Mouse (Mus musculus) left cerebral cortex, adult 9 months (tissue): ENCODE measurements around the gene Lgr4.
A peak's percentile ranks its signal among the peaks of the same experiment; 100 is the strongest.
"Not testable (repeated sequence)": the region's sequence is repeated elsewhere in the genome, so short reads cannot be mapped to it uniquely, and the experiment has no call there.

Experiments
- DNase-seq, 2 experiments: peaks; one replicate each; pipeline ENCODE4 v3.0.0; 2022; ENCODE audit warnings: low spot score in 2 of 2

Lgr4 gene

DNA sequence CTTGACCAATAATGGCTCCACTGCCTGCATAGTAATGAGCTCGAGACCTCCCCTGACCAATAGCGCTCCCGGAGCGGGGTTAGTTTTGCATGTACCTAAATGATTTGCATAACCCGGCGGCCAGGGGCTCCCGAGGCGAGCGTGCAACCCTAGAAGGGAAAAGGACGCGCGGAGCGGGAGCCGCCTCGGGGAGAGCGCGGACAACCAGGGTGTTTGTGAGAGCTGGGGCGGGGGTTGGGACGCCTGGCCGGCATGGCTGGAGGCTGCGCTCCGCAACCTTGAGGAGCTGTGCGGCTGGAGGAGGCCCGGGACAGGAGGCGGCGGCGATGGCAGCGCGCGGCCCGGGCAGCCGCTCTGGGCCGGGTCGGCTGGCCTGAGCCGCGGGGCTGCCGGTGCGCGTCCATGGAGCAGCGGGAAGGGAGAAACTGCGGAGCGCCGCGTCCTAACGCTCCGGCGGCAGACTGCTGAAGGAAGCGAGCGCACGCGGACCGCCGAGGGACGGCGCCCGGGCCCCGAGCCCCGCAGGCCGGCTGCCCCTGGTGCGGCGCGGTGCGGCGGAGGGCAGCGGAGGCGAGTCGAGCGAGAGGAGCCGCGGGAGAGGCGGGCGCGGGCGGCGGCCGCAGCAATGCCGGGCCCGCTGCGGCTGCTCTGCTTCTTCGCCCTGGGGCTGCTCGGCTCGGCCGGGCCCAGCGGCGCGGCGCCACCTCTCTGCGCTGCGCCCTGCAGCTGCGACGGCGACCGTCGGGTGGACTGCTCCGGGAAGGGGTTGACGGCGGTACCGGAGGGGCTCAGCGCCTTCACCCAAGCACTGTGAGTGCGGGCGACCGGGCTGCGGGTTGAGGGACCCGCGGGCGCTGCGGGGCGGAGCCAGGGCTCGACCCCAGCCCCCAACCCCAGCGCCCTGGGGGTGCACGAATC is at the start of gene Lgr4:
TSS of gene Lgr4 (plus strand) at position 152 of the 918 bp plus-strand sequence.
- peak; percentile 90 to 95 for DNase-seq

DNA sequence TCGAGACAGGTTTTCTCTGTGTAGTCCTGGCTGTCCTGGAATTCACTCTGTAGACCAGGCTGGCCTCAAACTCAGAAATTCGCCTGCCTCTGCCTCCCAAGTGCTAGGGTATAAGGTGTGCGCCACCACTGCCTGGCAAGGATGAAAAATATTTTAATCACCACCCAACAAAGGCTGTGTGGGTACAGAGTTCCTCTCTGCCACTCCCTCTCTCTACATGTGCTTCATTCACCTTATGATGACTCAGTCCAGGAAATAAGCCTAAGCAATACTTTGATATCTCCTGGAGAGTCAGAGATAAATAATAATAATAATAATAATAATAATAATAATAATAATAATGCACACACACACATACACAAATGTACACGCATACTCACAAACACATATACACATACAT is 38.0 kb upstream of the Lgr4 start:
- DNase-seq: not testable (repeated sequence)

DNA sequence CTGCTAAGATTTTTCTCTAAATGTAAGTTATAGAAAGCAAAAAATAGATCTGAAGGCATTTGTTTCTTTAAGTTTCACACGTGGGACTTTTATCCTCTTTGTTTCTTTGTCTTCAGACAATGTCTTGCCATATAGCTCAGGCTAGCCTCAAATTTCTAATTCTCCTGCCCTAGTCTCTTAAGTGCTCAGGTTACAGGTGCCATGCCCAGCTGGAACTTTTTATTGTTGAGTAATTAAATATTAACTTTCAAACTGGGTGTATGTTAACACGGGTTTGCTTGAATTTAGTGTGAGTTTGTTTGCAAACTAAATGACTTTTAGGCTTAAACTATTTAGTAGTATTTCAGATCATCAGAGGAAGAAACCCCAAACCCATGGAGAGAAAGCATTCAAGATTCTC is 36.3 kb upstream of the Lgr4 start:
- no peak for DNase-seq

DNA sequence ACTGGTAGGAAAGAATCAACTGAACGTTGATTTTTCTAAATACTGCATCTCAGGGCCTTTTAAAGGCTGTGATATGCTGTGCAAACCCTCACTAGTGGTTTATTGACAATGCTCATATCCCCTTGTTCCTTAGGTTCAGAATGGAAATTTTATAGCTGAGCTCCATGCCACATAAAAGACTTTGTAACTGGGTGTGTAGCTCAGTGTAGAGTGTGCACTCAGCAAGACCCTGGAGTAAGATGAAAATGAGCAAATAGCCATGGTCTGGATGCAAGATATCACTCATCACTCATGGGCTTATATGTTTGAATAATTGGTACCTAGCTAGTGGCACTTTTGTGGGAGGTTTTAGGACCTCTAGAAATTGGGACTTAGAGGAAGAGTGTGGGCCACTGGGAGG is 35.8 kb upstream of the Lgr4 start:
- DNase-seq: no peak

DNA sequence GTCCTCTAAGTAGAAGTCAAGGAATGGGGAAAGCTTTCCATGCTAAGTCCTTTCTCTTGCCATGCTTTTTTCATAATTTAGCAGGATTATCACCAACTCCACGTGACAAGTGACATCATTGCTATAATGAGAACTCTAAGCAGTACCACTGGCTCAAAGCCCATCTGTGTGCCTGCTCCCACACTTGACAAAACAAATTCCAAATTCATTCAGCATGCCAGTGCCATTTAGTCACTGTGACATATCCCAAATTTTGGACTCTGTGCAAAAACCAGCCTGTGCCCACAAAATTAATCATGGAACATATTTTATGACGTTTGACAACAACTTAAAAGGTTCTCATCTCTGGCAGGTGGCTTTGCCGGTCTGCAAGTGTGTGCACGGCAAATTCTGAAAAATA is 33.3 kb upstream of the Lgr4 start:
- DNase-seq: peak in 1 of 2 experiments; percentile 23

DNA sequence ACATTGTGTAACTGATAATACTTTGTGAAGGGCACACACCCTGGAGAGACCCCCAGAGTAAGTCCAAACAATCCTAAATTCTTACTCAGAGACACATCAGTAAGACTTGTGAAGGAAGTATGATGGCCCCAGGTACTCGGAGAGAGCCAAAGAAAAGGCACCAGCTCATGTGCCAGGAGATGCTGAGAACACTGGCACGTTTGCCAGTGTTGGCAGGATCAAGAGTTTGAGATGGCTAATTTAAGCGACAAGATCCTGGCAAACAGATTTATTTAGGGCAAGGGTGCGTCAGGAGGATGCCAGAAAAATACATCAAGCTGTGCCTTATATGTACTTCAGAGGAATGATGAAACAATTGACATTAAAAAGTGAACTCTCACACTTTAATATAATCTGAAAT is 32.9 kb upstream of the Lgr4 start:
- no peak for DNase-seq

DNA sequence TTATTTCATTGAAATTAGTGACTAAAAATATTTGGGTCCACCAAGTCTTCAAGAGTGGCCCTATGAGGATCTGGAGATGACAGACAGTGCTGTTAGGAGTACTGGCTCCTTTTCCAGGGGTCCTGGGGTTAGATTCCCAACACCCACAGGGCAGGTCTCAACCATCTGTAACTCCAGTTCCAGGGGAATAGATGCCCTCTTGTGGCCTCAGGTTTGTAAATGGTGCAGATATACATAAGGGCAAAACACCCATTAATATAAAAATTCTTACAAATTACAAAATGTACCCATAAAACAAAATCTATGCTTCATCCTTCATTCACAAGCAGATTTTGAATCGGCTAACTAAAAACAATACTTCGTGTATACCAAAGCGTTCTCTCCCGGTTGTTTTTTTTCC is 27.4 kb upstream of the Lgr4 start:
- DNase-seq: no peak

DNA sequence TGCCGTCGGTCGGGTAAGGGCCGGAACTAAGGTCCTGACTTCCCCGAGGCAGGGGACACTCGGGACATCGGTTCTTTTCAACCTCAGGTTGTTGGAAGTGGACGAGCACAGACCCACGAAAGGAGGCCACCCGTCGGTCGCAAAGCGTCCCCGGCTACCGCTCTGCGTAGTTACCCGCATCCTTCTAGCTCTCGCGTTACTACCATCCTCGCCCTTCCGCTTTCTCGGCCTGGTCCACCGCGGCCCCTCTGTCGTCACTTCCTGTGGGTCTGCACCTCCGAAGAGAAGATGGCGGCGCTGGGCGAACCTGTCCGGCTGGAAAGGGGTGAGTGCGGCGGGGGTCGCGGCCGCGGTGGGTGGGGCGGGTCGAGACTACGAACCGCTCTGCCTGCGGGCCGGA is 26.9 kb upstream of the Lgr4 start, which contains the start of gene Lin7c:
TSS of gene Lin7c (plus strand) at position 257 of the 400 bp plus-strand sequence.
- DNase-seq: peak; percentile 84 to 94

DNA sequence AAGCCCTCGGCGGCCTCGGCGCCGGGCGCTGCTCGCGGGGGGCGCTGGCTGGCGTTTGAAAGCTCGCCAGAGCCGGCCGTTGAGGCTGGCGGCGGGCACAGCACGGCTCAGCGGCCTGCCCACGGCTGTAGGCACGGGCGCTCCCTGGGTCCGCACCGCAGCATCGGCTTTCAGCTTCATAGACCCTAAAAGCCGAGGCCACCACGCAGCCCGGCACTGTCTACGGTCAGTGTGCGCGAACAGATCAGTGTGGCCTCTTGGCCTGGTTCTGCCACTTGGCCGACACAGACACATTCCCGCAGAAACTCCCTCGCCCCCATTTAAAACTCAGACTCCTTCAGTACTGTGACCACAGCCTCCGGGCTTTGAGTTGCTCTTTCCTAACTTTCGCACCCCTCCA is 26.4 kb upstream of the Lgr4 start:
- DNase-seq: no peak

DNA sequence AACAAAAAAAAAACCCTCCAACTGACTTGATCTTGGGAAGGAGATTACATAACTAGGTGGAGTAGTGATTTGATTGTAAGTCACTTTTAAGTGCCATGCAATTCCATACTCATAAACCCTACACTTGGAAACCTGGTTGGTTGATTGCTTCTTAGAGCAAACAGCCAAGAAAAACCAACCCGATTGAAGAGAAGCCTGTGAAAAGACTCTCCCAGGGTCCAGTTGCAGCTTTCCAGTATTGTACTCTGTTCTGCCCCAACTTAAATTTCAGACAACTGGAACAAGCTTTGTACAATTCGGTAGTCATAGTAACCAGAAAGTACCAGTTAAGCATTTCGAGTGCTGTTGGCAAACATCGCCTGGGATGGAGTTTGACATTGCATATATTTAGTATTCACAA is 26.0 kb upstream of the Lgr4 start:
- DNase-seq: no peak

DNA sequence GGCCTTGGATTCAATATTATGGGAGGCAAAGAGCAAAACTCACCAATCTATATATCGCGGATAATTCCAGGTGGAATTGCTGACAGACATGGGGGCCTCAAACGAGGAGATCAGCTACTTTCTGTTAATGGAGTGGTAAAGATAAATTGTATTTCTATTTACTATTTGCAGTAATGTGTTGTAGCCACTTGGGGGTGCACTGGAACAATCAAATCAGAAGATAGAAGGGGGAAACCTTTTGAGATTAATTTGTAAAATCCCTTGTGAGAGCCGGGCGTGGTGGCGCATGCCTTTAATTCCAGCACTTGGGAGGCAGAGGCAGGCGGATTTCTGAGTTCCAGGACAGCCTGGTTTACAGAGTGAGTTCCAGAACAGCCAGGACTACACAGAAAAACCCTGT is 21.1 kb upstream of the Lgr4 start:
- DNase-seq: no peak

DNA sequence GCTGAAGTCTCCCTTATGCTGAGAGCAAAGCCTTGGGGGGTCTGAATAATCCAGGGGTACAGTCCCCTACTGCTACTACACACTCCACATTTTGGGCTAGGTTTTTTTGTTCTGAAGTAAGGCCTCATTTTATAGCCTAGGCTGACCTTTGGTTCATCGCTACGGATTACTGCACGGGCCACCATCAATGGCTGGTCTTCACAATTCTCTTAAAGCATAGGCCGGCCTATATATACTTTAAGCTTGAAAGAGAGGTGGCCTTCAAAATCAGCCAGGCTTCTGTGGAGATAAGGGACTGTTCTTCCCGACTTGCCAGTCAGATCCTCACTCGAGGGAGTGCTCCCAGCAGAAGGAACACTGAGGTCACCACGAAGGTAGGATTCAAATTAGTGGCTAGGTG is 14.6 kb upstream of the Lgr4 start:
- no peak for DNase-seq

DNA sequence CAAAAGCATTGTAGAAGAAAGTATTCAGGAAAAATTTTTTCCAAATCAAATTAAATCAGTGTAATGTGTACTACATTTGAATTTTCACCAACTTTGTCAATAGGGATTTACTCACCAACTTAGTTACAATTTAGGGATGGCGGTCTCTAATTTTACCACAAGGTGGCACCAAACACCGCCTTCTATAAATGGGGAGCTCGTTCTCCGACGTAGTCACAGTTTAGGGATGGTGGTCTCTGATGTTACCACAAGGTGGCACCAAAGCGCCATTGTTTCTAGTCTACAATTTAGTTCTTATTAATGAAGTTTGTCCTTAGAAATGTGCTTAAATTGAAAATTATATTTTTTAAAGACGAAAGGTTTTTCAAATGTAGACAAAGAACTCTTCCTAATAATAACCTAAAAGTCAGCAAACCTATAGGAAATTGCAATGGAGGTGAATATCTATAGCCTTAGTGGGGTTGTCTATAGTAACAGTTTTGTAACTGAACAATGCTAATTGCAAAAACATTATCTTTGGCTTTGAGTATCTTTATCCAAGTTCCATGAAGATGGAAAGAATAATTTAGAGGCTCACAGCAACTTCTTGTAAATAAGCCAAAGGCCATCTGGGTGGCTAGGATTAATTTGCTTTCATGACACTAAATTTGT is 13.2 kb upstream of the Lgr4 start:
- peak; percentile 56 to 94 for DNase-seq

DNA sequence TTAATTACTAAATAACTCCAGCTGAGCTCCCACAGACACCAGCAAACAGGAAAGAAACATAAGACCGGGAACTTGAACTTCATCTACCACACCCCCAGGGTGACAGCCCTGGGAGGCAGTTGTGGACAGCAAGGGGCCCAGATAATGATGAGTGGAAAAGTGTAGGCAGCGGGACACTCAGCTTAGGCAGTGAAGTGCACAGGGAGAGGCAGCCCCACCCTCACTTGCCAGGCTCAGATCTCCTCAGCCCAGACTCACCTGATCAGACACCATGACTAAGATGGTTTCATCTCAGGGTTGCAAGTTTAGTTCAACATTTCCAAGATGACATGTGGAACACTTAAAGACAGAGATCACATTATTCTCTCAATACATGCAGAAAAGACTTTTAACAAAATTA is 8.3 kb upstream of the Lgr4 start:
- DNase-seq: no peak

DNA sequence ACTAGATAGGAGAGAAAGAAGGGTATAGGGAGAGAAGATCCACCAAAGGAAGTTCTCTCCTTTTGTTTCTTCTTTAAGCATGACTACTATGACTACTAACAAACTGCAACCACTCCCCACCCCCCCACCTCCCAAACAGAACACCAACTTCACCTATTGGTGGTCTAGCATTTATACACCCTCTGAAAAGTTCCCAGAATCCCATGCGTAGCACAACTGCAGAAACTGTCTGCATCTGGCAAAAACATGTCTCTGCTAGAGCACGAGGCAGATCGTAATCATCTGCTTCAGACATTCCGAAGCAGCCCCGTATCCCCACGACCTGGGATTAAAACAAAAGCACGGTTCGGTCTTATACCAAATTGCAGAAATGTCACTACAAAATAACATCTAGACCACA is 5.2 kb upstream of the Lgr4 start:
- DNase-seq: no peak

DNA sequence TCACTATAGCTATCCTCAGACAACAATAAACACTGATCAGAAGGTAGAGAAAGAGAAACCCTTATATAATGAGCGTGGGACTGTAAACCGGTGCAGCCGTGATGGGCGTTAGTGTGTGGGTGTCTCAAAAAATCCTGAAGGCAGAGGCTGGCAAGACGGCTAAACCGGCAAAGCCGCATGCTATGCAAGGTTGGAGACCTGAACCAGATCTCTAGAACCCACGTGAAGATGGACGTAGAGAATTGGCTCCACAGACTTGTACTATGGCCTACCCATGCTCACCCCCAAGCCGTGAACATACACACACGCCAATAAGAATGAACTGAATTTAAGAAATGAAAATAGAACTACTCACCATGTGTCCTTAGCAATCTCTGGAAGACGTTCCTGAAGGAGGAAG is 4.7 kb upstream of the Lgr4 start:
- no peak for DNase-seq

DNA sequence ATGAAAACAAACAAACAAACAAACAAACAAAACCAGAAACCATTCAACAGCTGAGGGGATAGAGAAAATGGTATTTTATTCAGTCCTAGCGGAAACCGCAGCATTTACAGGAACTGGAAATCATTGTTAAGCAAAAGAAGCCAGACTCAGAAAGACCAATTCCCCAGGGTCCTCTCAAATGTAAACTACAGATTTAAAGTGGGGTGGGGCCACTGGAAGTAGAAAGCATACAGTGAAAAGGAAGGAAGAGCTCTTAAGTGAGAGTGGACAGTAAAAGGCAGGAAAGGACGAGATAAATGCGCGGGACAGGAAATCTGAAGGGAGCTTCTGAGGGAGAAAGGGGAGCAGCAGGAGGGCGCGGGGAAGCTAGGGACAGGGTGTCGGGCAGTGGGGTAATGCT is 4.2 kb upstream of the Lgr4 start:
- DNase-seq: no peak

DNA sequence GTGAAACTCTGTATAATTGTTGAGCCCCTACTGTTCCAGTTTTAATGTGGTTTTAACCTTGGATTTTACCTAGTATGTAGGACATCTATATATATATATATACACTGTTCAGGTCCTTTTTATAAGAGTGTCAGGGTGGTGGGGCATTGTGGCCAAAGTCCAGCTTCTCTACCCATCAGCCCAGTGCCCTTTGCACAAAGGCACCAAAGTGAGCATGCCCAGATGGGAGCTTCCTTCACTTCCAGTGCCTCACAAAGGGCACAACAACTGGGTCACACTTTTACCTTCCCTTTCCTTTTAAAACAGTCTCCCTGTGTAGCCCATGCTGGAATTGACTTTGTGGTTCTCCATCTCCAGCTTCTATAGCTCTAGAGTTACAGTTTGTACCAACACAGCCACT is 2.8 kb upstream of the Lgr4 start:
- DNase-seq: no peak

DNA sequence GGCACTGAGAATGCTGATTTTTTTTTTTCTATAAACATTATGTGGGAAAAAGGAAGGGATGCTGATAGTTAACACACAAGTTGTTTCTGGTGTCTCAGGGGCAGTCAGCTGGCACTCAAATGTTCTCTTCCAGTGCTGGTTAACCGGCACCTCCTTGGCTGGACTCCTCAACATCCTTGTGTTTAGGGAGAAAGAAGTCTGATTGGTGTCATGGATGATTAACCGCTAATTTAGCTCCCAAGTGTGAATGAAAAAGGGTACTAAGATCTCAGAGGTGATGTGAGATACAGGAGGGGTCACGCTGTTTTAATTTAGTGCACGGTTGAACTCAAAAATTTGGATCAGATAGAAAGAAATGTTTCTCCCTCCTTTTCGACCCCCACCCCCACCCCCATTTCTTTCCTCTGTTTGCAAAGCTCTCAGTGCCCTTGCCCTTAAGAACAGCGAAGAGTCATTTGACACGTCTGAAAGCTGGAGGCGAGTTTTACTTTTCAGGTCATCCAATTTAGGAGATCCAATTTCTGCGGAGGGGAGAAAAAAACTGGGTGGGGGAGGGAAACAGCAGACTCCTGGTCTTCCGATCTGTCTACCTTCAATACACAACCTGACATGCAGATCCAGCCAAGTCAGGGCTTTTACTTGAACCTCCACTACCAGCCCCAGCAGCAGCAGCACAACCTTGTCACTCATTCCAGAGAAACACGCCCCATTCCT is 508 bp upstream of the Lgr4 start:
- no peak for DNase-seq

DNA sequence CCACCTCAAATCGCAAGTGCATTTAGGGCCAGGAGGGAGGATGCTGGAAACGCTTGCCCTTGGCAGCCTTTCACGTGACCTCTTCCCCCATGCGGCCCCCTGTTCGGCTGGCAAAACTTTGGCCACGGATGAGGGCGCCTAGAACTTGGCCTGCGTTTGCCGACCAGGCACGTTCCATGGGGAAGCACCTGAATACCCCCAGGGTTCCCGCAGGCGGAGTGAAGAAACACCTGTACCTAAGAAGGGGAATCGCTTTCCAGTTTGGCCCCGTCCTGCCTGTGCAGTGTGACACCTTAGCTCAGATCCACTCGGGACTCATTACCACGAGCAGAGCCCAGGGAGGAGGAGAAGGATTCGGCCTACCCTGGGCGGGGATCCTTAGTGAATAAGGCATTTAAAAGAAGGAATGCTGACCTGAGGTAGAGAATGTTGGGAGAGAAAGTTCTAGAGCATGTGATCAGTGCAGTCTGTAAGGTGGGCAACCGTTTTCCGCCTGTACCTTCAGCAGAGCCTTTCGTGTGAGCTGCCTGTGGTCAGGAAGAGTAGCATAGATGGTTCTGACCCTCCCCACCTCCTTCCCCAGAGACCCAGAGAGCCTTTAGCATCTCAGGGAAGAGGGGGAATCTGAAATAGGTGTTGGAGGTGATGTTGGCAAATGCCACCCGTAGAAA is 1.3 kb downstream of the Lgr4 start:
- no peak for DNase-seq

DNA sequence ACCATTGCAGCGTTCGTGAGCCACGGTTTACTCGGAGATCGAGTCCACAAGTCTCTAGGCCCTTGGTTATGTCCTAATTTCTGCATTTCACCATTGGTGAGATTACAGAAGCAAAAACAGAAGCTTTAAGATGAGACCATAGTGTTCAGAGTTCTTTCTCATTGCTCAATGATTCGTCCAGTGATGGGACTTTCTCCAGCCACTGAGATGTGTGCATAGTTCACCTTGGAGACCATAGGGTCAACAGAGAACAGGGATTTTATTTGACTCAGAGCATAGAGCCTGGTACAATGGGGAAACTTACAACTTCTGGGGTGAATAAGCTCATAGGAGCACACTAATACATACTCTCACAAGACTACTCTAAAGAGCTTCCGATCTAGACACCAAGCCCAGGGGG is 3.0 kb downstream of the Lgr4 start:
- no peak for DNase-seq
